Mouse (Mus musculus) stomach, embryonic 14.5 days (tissue): ENCODE data around the gene Adcy2. TPM values are rescaled to one million over a fixed set of nuclear protein-coding genes. Genes with fewer than 3 reads are reported as not detected.
A peak's percentile ranks its signal among the peaks of the same experiment; 100 is the strongest.

Experiments
- ATAC-seq: fragments of 200-750 bp; cut with Nextera tagmentation; 2 replicates; pipeline ENCODE4 v1.8.0; 2017; ENCODE audit warnings: low read depth, moderate TSS enrichment; ENCODE audit not compliant: insufficient number of reproducible peaks, insufficient read depth, low FRiP score
- H3K27ac ChIP-seq: fragments of 300-500 bp; sonication (generic); 2 replicates; pipeline ENCODE4 v1.5.1; 2014; ENCODE audit warnings: mild to moderate bottlenecking, low read length, moderate library complexity, mixed read lengths
- H3K27me3 ChIP-seq: fragments of 300-500 bp; sonication (generic); 2 replicates; pipeline ENCODE4 v1.6.1; 2014; ENCODE audit warnings: low read length, control low read depth, mixed read lengths; ENCODE audit not compliant: control insufficient read depth, insufficient read depth
- H3K36me3 ChIP-seq: fragments of 300-500 bp; sonication (generic); 2 replicates; pipeline ENCODE4 v1.6.1; 2014; ENCODE audit warnings: mild to moderate bottlenecking, control low read depth, low read length, moderate library complexity, mixed read lengths; ENCODE audit not compliant: control insufficient read depth, insufficient read depth
- H3K4me1 ChIP-seq: fragments of 300-500 bp; sonication (generic); 2 replicates; pipeline ENCODE4 v1.6.1; 2014; ENCODE audit warnings: low read length, control low read depth, mixed read lengths; ENCODE audit not compliant: control insufficient read depth, insufficient read depth
- H3K4me2 ChIP-seq: fragments of 300-500 bp; sonication (generic); replicated peaks from 2 replicates; pipeline ENCODE4 v1.6.1; 2014; ENCODE audit warnings: low read depth, low read length, control low read depth
- H3K4me3 ChIP-seq: fragments of 300-500 bp; sonication (generic); 2 replicates; pipeline ENCODE4 v1.5.1; 2014; ENCODE audit warnings: low read depth, low read length, control low read depth
- H3K9ac ChIP-seq: fragments of 300-500 bp; sonication (generic); replicated peaks from 2 replicates; pipeline ENCODE4 v1.6.1; 2014; ENCODE audit warnings: low read depth, mild to moderate bottlenecking, control low read depth, low read length, moderate library complexity, mixed read lengths
- H3K9me3 ChIP-seq: fragments of 300-500 bp; sonication (generic); 2 replicates; pipeline ENCODE4 v1.6.1; 2016; ENCODE audit warnings: low read depth, low read length, control low read depth; ENCODE audit not compliant: control insufficient read depth
- WGBS: fragments of 180-500 bp; shearing (Covaris S2); extraction: QIAGEN DNeasy Blood & Tissue Kit; methylation state at CpG from one replicate; pipeline ENCODE4 v1.1.7; 2014; 5-methylcytosine and 5-hydroxymethylcytosine counted together
- polyA plus RNA-seq: library from polyadenylated mRNA; unstranded; fragments of >200 nt; fragmentation: Nextera tagmentation; extraction: Ambion mirVana; gene quantifications from 2 replicates; pipeline ENCODE4 v1.2.1, GENCODE M21; 2014

Adcy2 gene
- polyA plus RNA-seq, 1 experiment from 2014 or later = 5.0 TPM

- no peak overlapping the region for H3K27ac ChIP-seq
- 0 out of 2 replicates have a peak overlapping the region, but pooled peaks have one; percentile 1 for H3K4me3 ChIP-seq
- no peaks in the 10 kb centered on the region for H3K9me3 ChIP-seq
- ATAC-seq = peak; percentile 48; the same call in 1 of the 2 replicates
- H3K27me3 ChIP-seq = no peaks in the 10 kb centered on the region
- 36% methylated on average over 21 of the region's 21 CpGs for WGBS
- H3K36me3 ChIP-seq = no peaks in the 10 kb centered on the region
- no peak overlapping the region for H3K9ac ChIP-seq
- H3K4me1 ChIP-seq = no peaks in the 10 kb centered on the region
- H3K4me2 ChIP-seq = peak overlapping the region; percentile 28
Observed at GRCm38 (mm10) chr13:68607652-68608405, 391.5 kb downstream of the Adcy2 start.

DNA sequence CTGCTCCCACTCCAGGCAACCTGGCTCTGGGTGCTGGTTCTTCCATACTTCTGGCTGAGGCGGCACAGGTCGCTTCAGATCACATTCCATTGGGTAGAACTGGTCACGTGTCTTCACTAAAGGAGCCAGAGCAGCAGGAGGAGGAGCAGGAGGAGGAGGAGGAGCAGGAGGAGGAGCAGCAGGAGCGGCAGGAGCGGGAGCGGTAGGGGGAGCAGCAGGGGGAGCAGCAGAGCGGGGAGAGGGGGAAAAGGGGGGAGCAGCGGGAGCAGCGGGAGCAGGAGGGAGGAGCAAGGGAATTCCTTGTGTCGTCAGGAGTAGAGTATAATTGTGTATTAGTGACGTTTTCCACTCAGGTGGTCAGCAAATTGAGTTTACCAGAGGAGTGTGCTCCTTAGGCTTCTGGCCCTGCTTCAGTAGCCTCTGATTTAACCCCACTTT lies 393.6 kb downstream of the Adcy2 start:
- peak; percentile 68 for ATAC-seq
- Histone ChIP-seq H3K36me3 (no peaks in the 10 kb centered on the region), H3K4me3 (peak overlapping the region; percentile 12; the same call in 1 of the 2 replicates), H3K4me2 (peak overlapping the region; percentile 32), H3K4me1 (no peaks in the 10 kb centered on the region), H3K9ac (no peak overlapping the region), H3K27ac (no peak overlapping the region), H3K9me3 (no peaks in the 10 kb centered on the region), H3K27me3 (no peaks in the 10 kb centered on the region)
- WGBS = 1% methylated on average over 11 of the region's 11 CpGs

GRCm38 (mm10) chr13:68603085-68603484 lies 396.3 kb downstream of the Adcy2 start:
- Histone ChIP-seq H3K36me3 (no peaks in the 10 kb centered on the region), H3K4me3 (no peak overlapping the region), H3K27me3 (no peaks in the 10 kb centered on the region), H3K9ac (no peak overlapping the region), H3K4me1 (no peaks in the 10 kb centered on the region), H3K9me3 (no peaks in the 10 kb centered on the region), H3K27ac (no peak overlapping the region), H3K4me2 (no peak overlapping the region)
- no peak for ATAC-seq
- WGBS = 78% methylated on average over 6 of the region's 6 CpGs

DNA sequence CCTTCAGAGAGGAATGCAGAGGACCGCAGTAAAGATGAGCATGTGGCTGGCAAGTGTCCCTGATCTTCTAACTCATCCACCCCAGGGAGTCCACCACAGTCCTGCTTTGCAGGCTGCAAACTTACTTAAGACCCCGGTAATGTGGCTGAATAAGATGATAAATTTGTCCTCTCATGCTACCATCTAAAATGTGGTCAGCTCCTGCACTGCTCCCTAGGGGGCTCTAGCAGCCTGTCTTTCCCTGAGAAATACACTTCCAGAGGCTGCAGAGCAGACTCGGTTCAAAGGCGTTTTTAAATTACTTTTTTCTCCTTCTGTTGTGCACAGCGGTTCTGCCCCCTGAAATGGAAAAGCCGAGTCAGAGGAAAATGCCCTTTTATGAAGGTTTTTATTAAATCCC lies 398.2 kb downstream of the Adcy2 start:
- Histone ChIP-seq H3K4me3 (no peak overlapping the region), H3K27me3 (no peaks in the 10 kb centered on the region), H3K9ac (no peak overlapping the region), H3K9me3 (no peaks in the 10 kb centered on the region), H3K27ac (no peak overlapping the region), H3K36me3 (no peaks in the 10 kb centered on the region), H3K4me2 (no peak overlapping the region), H3K4me1 (0 out of 2 replicates have a peak, but pooled peaks cover 5% of the 10 kb centered on the region)
- WGBS = 16% methylated on average over 6 of the region's 6 CpGs
- peak; percentile 47; the same call in 1 of the 2 replicates for ATAC-seq

DNA sequence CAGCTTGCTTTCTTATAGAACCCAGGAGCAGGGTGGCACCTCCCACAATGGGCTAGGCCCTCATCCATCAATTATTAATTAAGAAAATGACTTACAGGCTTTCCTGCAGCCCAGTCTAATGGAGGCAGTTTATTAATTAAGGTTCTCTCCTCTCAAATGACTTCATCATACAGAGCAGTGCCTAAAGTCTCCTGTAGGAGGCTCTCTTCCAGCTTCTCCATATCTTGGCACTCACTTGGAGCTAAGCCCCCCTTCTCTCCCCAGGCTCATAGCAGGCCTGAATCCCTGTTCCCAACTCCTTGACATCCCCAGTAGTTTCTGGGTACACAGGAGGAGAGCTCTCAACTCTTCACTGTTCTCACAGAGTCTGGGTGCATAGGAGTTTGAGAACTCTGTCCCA lies 400.4 kb downstream of the Adcy2 start:
- Histone ChIP-seq H3K4me3 (no peak overlapping the region), H3K4me1 (0 out of 2 replicates have a peak, but pooled peaks cover 5% of the 10 kb centered on the region), H3K9ac (no peak overlapping the region), H3K27me3 (no peaks in the 10 kb centered on the region), H3K36me3 (no peaks in the 10 kb centered on the region), H3K4me2 (no peak overlapping the region), H3K27ac (no peak overlapping the region), H3K9me3 (no peaks in the 10 kb centered on the region)
- no peak for ATAC-seq

DNA sequence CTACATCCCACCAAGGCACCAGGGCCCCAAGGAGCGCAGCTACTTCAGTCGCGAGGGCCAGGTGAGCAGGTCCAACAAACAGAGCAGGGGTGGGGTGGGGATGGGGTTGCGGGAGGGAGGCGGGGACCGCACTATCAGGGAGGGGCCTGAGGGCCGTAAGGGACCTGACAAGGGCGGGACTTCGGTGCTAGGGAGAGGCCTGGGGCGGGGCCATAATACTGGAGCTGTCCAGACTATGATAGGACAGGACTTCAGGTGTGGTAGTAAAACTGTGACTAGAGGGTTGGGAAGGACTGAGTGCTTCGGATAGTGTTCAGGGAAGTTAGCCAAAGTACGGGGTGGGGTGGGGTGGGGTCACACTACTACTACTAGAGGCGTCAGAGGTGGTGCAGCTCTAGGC lies 401.7 kb downstream of the Adcy2 start:
- Histone ChIP-seq H3K36me3 (peaks cover 1% of the 10 kb centered on the region), H3K4me1 (0 out of 2 replicates have a peak, but pooled peaks cover 5% of the 10 kb centered on the region), H3K4me3 (no peak overlapping the region), H3K27me3 (no peaks in the 10 kb centered on the region), H3K9ac (no peak overlapping the region), H3K9me3 (no peaks in the 10 kb centered on the region), H3K27ac (no peak overlapping the region), H3K4me2 (no peak overlapping the region; the same call in 1 of the 2 replicates)
- peak; percentile 86 for ATAC-seq
- WGBS = 14% methylated on average over 13 of the region's 13 CpGs

DNA sequence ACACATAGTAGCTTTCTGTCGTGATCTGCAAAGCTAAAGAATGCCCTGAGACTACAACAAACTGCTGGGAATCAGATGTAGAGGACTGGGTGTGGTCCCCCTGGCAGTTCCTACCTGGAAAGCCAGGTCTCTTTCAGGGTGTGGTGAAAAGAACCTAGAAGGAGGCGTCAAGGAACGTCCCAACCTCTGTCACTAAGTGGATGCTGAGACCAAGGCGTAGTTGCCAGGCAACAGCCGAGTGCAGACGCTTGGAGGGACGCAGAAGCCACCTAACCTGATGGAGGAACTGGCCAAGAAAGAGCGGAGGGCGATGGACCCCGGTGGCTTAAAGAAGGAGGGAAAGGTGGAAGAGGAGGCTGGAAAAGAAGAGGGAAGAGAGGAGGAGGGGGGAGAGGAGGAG lies 402.1 kb downstream of the Adcy2 start, which contains the start of gene 1700001L19Rik:
1700001L19Rik (plus strand) TSS at position 223 of the 400 bp plus-strand sequence.
- no peak within 1 kb of the TSS for H3K4me3 ChIP-seq
- whole genome bisulfite sequencing = 10% methylated on average over 10 of the region's 10 CpGs

GRCm38 (mm10) chr13:68593797-68594196 lies 405.5 kb downstream of the Adcy2 start:
- Histone ChIP-seq H3K4me1 (0 out of 2 replicates have a peak, but pooled peaks cover 5% of the 10 kb centered on the region), H3K27ac (no peak overlapping the region), H3K36me3 (peaks cover 35% of the 10 kb centered on the region), H3K27me3 (no peaks in the 10 kb centered on the region), H3K4me3 (no peak overlapping the region), H3K4me2 (no peak overlapping the region), H3K9me3 (no peaks in the 10 kb centered on the region), H3K9ac (no peak overlapping the region)
- ATAC-seq = no peak
- WGBS = 78% methylated on average over 1 of the region's 1 CpGs

More for the DNA sequence above, 402.1 kb downstream of the Adcy2 start, which contains the start of gene 1700001L19Rik:
- Histone ChIP-seq H3K4me1 (0 out of 2 replicates have a peak, but pooled peaks cover 5% of the 10 kb centered on the region), H3K9me3 (no peaks in the 10 kb centered on the region), H3K27me3 (no peaks in the 10 kb centered on the region), H3K27ac (no peak within 1 kb of the TSS), H3K9ac (no peak within 1 kb of the TSS), H3K4me2 (no peak within 1 kb of the TSS; the same call in 1 of the 2 replicates), H3K36me3 (peaks cover 6% of the 10 kb centered on the region)
- ATAC-seq = no peak
